Mouse (Mus musculus): ENCODE data around the gene Ctrc.

DNA sequence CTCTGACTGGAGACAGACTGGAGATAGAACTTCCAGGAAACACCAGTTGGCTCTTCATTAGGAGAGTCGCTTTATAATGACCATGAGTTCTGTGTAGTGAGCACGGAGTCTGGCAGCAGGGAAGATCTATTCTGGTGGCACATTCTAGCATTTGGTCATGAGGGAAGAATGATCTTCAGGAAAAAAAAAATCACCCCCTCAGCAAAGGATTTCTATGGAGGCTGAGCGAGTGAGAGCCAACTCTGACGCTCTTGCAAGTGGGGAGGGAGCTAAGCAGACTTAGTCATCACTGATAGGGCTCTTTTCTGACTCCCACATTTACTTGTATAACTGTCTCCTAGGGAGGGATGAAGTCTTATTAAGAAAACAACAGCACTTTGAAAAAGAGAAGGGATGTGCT, 32.9 kb upstream of the Ctrc start:
- TF ChIP-seq CTCF (IDR thresholded peaks at IDR 0.05; ENCODE audit: low read depth), result no peak
- TF ChIP-seq EP300 (IDR thresholded peaks at IDR 0.05; ENCODE audit: low read depth), result no peak
